In the genomic region with DNA sequence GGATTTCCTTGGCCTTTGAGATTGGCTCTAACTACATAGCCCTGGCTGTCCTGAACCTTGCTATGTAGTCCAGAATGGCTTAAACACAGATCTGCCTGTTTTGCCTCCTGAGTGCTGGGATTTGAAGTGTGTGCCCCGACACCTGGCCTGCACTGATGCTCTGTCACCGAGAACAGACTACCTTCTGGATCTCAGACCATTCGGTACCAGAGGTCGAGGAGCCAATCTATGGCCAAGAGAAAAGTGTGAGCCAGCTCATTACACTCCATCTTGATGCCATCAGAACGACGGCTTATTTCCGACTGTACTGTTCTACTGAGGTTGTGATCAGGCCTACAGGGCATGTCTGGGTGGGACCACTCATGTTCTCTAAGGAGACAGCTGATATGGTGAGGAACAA, we compare ENCODE assay signal across 12 mouse cellular contexts.
"Had no signal": no experiment of that assay in that cellular context is flagged by ENCODE, and none has a peak within 500 bp of the region (broad histone marks: within the 10 kb centered on the region; RNA-seq: fewer than 3 reads in every experiment).

No protein-coding gene starts in this region.

- DNase-seq: left cerebral cortex, postnatal 4 days; liver; liver, embryonic 13.5 days; liver, postnatal 0 days; lung, adult 18-20 months; lung, adult 2 months; lung, embryonic 14.5 days; lung, postnatal 10 days; lung, postnatal 14 days; lung, postnatal 36 days; lung, postnatal 4 days; midbrain, embryonic 14.5 days had no signal
